Mouse (Mus musculus) megakaryocyte progenitor cell, adult 5-6 weeks (primary cell): ENCODE data around the gene Ifih1. TPM values are rescaled to one million over a fixed set of nuclear protein-coding genes. Genes with fewer than 3 reads are reported as not detected.
A peak's percentile ranks its signal among the peaks of the same experiment; 100 is the strongest.

Experiments
- ATAC-seq: replicated peaks from 2 replicates; pipeline ENCODE4 v1.8.0; 2016; ENCODE audit warnings: mild to moderate bottlenecking, moderate TSS enrichment, inconsistent platforms; ENCODE audit not compliant: poor library complexity
- total RNA-seq, 2 experiments: library from RNA; stranded (forward) in 1 of 2; stranded (reverse) in 1 of 2; fragments of 157-497, 149-512 nt in 1 of 2; fragments of 200-1000 nt in 1 of 2; gene quantifications; 2 replicates each; pipeline versions ENCODE4 v1.2.3 to v1.2.4; 2015 to 2017

The Ifih1 gene
- total RNA-seq (2015) (13.0 and 16.8 TPM in 2 replicates), total RNA-seq (2017) (14.4 and 21.1 TPM in 2 replicates)

DNA sequence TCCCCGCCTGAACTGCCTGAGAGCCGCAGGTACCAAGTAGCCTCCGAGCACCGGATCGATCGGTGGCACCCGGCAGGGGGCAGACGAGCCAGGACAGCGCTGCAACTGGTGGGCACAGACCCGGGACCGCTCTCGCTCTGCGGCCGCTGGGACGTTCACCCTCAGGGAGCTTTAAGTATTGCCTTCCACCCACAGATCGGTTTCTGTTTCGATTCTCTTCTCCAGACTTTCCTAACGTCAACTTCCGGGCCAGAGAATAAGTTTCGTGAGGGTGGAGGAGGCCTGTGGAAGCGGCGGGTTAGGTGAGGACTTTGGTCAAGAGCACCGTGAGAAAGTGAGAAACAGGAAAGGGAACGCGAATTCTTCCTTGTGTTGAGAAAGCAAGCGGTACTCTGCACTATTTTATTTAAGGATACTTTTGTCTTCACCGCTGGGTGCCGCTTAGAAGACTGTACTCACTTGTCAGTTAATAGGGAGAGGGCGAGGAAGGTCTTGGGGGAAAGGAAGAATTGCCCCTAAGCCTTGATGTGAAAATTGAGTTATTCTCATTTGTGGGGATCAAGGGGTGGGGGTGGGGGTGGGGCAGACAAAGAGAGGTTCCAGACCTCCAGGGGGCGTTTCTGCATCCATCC, at the start of gene Ifih1:
Gene Ifih1, minus strand, starts transcription at position 242 of the 632 bp plus-strand sequence.
- ATAC-seq, result peak; percentile 83

DNA sequence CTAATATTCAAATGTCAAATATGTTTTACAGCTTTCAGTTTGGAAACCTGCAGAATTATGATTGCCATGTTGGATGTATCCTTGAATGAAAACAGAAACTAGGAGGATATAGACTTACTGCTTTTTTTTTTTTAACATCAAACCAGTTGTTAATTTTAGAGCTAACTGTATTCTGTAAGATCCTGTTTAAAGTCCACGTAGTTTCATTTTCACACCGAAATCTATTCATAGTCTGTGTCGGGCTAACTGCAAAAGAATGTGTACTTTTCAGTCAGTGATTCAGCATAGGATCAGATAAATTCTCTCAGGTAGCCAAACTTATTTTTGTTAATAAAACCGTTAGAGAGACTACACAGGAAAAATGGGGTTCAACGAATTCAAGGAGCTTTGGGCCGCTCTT, 39.9 kb upstream of the Ifih1 start:
- peak; percentile 18; the same call in 1 of the 2 replicates for ATAC-seq

GRCm38 (mm10) chr2:62684989-62685595, 39.0 kb upstream of the Ifih1 start:
- peak; percentile 86 for ATAC-seq

DNA sequence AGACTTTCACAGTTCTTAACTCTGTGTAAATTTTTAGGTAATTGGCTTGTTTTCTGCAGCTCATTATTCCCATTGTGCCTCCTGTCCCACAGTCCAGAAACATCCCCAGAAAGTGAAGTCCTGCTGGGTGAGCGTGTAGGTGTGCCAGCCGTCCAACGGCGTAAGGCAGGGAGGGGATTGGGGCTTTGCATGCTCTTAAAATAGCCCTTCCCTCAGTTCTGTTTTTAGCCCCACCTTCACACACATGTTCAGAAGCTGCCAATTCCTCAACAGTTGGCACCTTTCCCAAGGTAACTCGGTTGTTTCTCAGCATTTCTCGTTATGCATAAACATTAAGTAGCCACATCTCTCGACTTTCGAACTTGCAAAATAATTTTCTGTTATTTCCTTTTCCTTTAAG, 35.6 kb upstream of the Ifih1 start:
- 0 out of 2 replicates have a peak, but pooled peaks have one; percentile 13 for ATAC-seq

GRCm38 (mm10) chr2:62672788-62673187, 26.7 kb upstream of the Ifih1 start:
- peak; percentile 97 for ATAC-seq

DNA sequence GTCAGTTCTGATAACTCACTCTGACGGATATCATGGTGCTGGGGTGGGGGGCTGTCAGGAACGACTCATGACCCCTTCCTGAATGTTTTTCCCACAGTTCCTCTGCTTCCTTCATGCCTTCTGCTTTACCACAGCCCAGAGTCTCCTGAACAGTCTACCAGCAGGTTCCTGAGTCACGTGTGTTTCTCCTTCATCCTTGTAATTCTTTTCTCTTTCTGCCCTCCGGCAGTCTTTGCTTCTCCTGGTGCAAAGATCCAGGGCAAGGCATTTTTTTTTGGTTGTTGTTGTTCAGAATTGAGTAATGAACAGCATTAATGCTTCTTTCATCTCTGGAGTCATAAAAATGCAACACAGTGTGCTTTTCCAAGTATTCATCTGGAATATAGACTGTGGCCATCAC, 24.7 kb upstream of the Ifih1 start:
- ATAC-seq, result no peak

- ATAC-seq, result no peak
These were observed 24.2 kb upstream of the Ifih1 start for GRCm38 (mm10) chr2:62670301-62670700.

DNA sequence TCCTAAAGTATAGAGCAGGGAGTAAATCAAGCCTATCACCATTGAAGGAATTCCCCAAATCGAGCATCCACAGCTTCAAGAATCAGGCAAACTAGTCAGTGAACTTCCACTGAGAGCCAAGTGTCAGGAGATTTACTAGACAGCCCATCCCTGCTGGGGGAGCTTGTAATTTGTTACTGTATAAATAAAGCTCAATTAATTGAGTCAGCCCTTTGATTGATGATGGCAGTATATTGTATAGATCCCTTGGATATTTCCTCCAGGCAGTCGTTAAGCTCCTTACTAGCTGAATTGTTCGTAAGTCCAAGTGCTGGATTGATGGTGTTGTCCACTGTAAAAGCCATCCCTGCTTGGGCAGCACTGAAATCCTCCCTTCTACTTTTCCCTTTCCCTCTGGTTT, 23.8 kb upstream of the Ifih1 start:
- no peak for ATAC-seq

- no peak for ATAC-seq
These were observed 19.5 kb upstream of the Ifih1 start for GRCm38 (mm10) chr2:62665536-62665935.

DNA sequence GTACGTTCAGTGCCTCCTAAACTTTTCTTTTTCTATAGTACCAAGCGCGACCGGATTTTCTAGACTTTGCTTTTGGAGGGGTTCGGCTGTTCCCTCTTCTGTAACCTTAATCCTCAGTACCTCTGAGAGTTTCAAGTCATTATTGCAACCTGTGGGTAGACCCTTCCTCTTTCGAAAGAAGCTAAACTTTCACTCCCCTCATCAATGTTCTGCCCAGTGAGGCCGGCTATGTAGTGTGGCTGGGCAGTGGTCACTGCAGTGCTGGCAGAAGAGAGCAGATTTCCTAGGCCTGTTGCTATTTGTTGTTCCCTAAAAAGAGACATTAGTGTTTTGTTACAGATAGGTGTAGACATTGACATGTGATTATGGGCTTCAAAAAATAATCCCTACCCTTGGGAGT, 18.8 kb upstream of the Ifih1 start:
- ATAC-seq, result peak; percentile 10; the same call in 1 of the 2 replicates

- ATAC-seq, result peak; percentile 93
These were observed 18.1 kb upstream of the Ifih1 start, which contains the start of gene Gca for GRCm38 (mm10) chr2:62664135-62664670. Gene Gca (plus strand): TSS chr2:62664285.

DNA sequence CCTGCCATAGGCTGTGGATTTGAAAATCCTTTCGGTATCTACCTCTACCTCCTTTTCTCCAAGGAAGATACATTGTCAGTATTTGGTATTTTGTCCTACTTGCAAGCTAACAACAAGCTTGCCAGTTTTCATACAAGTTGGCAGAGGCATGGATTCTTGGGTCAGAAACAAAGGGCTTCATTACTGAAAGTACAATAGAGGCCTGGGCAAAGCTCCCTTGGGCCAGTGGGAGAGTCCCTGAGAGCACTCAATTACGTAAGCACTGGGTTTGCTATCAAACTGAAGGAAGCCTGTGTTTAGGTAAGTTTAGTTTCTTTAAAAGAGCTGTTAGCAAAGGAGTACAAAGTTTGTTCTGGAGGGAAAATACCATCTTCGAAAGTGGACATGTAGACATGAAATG, 16.5 kb upstream of the Ifih1 start:
- no peak for ATAC-seq

DNA sequence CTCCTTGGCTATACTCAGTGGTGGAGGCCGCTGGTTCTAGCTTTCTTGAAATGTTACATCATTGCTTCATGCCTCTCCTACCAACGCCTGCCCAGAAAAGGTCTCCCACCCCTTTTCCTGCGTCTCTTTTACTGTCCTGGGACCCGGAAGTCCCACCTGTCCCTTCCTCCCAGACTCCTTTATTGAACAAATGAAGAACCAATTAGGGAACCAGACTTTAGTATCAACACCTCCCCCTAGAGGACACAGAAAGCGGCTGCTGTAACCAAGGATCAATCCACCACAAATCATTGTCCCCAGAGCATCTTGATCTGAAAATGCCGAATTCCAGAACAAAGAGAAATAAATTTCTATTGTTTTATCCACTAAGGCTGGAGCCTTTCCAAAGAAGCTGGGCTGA, 14.5 kb upstream of the Ifih1 start:
- ATAC-seq, result 0 out of 2 replicates have a peak, but pooled peaks have one; percentile 16

GRCm38 (mm10) chr2:62656072-62656471, 10.0 kb upstream of the Ifih1 start:
- ATAC-seq, result peak; percentile 63

DNA sequence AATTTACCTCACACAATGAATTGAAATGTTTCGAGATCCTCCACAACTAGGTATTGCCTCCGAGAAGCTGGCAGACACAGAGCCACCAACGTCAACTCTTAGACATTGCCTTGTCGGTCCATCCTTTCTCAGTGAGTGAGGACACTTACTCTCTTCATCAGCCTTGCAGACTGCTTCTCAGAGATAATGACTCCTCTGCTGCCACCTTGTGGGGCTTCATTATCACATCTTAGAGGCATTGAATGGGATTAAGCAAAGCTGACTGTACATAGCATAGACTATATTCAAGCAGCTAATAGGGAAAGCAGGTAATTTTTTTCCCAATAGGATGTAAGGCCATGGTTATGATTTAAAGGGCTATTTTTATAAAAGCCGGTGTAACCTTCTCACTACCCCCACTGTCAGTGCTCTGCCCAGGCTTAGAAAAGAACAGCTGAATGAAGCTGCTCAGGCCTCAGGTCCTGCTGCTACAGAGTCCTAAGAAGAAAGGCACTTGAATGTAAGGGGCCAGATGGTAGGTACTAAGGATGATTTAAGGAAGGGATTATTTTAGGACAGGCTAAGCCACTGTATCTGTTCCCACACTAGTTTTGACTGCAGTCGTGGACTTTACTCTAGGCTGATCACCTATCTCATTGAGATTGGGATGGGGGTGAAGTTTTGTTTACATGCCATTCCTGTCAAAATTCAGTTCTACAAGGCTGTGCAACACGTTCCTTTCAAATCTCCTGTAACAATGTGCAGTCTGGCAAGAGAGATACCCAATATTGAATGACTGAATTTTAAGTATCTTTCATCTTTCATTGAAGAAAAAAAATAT, 8.7 kb upstream of the Ifih1 start:
- peak; percentile 96 for ATAC-seq

- ATAC-seq, result no peak
These were observed 6.4 kb upstream of the Ifih1 start for GRCm38 (mm10) chr2:62652466-62652865.

- ATAC-seq, result 0 out of 2 replicates have a peak, but pooled peaks have one; percentile 9
These were observed 5.8 kb upstream of the Ifih1 start for GRCm38 (mm10) chr2:62651890-62652289.

DNA sequence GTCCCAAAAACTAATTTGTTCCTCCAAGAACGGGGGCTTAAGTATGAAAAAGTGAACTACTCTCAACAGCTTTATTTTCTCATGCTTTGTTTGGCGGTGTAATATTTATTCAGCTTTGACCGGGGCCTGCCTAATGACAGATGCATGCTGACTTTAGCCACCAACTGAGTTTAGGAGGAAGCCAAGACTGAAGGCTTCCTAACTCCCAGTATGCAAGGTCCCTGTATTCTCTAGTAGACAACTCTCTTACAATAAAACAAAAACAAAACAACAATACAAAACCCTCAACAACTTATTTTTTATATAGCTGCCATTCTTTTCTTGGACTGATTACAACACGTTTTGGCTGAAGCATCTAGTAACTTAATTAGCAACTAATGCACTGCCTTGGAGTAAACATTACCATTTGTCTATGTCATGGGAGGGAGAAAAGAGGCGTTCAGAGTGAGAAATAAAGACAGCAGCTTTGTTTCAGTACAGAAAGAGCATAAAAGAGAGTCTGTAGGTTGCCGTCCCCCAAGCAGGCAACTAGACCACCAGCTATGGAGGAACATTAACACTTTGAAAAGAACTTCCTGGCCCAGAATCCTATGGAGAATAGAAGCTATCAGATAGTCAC, 725 bp upstream of the Ifih1 start:
- ATAC-seq, result no peak

GRCm38 (mm10) chr2:62645475-62645874, 580 bp downstream of the Ifih1 start:
- peak; percentile 27 for ATAC-seq

- no peak for ATAC-seq
These were observed 1.2 kb downstream of the Ifih1 start for GRCm38 (mm10) chr2:62644891-62645290.
